Mouse (Mus musculus): Measurements from ENCODE around the gene Gm20479. TPM values are rescaled to one million over a fixed set of nuclear protein-coding genes. Genes with fewer than 3 reads are reported as not detected.
A peak's percentile ranks its signal among the peaks of the same experiment; 100 is the strongest.

The Gm20479 gene
- total and polyA plus RNA-seq, 3 experiments: 2.7 TPM; not detected in 2

GRCm38 (mm10) chr7:27329326-27329947, 27.8 kb downstream of the Gm20479 start (continued):
- TF ChIP-seq ZNF384 (IDR thresholded peaks at IDR 0.05; ENCODE audit: low read depth, low read length) (no peak), POLR2AphosphoS2 (IDR thresholded peaks at IDR 0.05; ENCODE audit: low read length) (0 out of 2 replicates have a peak, but pooled peaks have one; percentile 23), MAX (IDR thresholded peaks at IDR 0.05; ENCODE audit: low read length) (peak; percentile 81), RCOR1 (IDR thresholded peaks at IDR 0.05; ENCODE audit: low read depth, low read length) (no peak), ZMIZ1 (IDR thresholded peaks at IDR 0.05; ENCODE audit: low read depth, low read length) (peak; percentile 48; the same call in 1 of the 2 replicates), ETS1 (IDR thresholded peaks at IDR 0.05; ENCODE audit: low read depth, low read length) (no peak), ELF1 (IDR thresholded peaks at IDR 0.05; ENCODE audit: low read depth, low read length) (peak; percentile 25; the same call in 1 of the 2 replicates), MEF2A (IDR thresholded peaks at IDR 0.05; ENCODE audit: extremely low read depth, insufficient replicate concordance, low read depth, low read length, poor library complexity, severe bottlenecking) (no peak), MYC (IDR thresholded peaks at IDR 0.05; ENCODE audit: low read depth, low read length) (no peak; the same call in 1 of the 2 replicates), RAD21 (IDR thresholded peaks at IDR 0.05; ENCODE audit: low read depth, low read length) (peak; percentile 52)

- Histone ChIP-seq H3K79me2 (ENCODE audit: control insufficient read depth, insufficient read depth, low read length, poor library complexity) (peaks cover 7% of the 10 kb centered on the region; the same call in 1 of the 2 replicates), H3K9me3 (replicated peaks; ENCODE audit: insufficient read depth, low read length) (no peaks in the 10 kb centered on the region), H3K9ac (ENCODE audit: control insufficient read depth, low read depth, low read length, poor library complexity, severe bottlenecking) (peak overlapping the region; percentile 58; the same call in 1 of the 2 replicates), H3K27me3 (ENCODE audit: control insufficient read depth in 1 of 2, insufficient read depth in 2 of 2, low read length in 2 of 2) (no peaks in the 10 kb centered on the region), H3K4me1 (ENCODE audit: control insufficient read depth in 1 of 2, insufficient read depth in 2 of 2, low read length in 2 of 2) (peaks cover 0 to 3% of the 10 kb centered on the region in 2 experiments; a peak in 1 of 4 replicates), H3K4me3 (ENCODE audit: control insufficient read depth in 1 of 2, insufficient read depth in 1 of 2, low read depth in 2 of 2, low read length in 2 of 2) (no peak overlapping the region), H3K27ac (ENCODE audit: control insufficient read depth, low read depth, low read length) (no peak overlapping the region), H3K36me3 (ENCODE audit: control insufficient read depth in 1 of 2, insufficient read depth in 2 of 2, low read length in 2 of 2) (no peaks in the 10 kb centered on the region)
- DNase-seq (ENCODE audit: low read depth, low spot score): peak; percentile 23
- no peak for TF ChIP-seq RAD21 (IDR thresholded peaks at IDR 0.05; ENCODE audit: low read depth, low read length)
- no peak for TF ChIP-seq MAZ (IDR thresholded peaks at IDR 0.05; ENCODE audit: low read depth, low read length)
- no peak for TF ChIP-seq BHLHE40 (IDR thresholded peaks at IDR 0.05; ENCODE audit: borderline replicate concordance, low read depth, low read length)
- TF ChIP-seq MYC (IDR thresholded peaks at IDR 0.05; ENCODE audit: low read depth, low read length): no peak
- TF ChIP-seq ZNF384 (IDR thresholded peaks at IDR 0.05; ENCODE audit: low read depth, low read length): no peak
- no peak for TF ChIP-seq POLR2AphosphoS5 (IDR thresholded peaks at IDR 0.05; ENCODE audit: borderline replicate concordance, low read depth, low read length)
- no peak for TF ChIP-seq E2F4 (IDR thresholded peaks at IDR 0.05; ENCODE audit: borderline replicate concordance, low read depth, low read length)
- TF ChIP-seq ZMIZ1 (IDR thresholded peaks at IDR 0.05; ENCODE audit: low read depth, low read length): no peak
- no peak for TF ChIP-seq SMC3 (IDR thresholded peaks at IDR 0.05; ENCODE audit: low read depth, low read length)
Observed at GRCm38 (mm10) chr7:27328648-27329047, 28.6 kb downstream of the Gm20479 start.

- peaks cover 0 to 3% of the 10 kb centered on the region in 2 experiments; a peak in 1 of 4 replicates for H3K4me1 ChIP-seq (ENCODE audit: control insufficient read depth in 1 of 2, insufficient read depth in 2 of 2, low read length in 2 of 2)
- H3K9ac ChIP-seq (ENCODE audit: control insufficient read depth, low read depth, low read length, poor library complexity, severe bottlenecking): no peak overlapping the region
Observed at GRCm38 (mm10) chr7:27328161-27328560, 29.1 kb downstream of the Gm20479 start.

More at GRCm38 (mm10) chr7:27328161-27328560, 29.1 kb downstream of the Gm20479 start:
- peaks cover 4% of the 10 kb centered on the region; the same call in 1 of the 2 replicates for H3K79me2 ChIP-seq (ENCODE audit: control insufficient read depth, insufficient read depth, low read length, poor library complexity)
- H3K9me3 ChIP-seq (replicated peaks; ENCODE audit: insufficient read depth, low read length): no peaks in the 10 kb centered on the region
- TF ChIP-seq MYC (IDR thresholded peaks at IDR 0.05; ENCODE audit: low read depth, low read length): no peak
- TF ChIP-seq POLR2AphosphoS5 (IDR thresholded peaks at IDR 0.05; ENCODE audit: borderline replicate concordance, low read depth, low read length): no peak
- TF ChIP-seq MXI1 (IDR thresholded peaks at IDR 0.05; ENCODE audit: low read depth, low read length): no peak
- no peak for TF ChIP-seq UBTF (IDR thresholded peaks at IDR 0.05; ENCODE audit: borderline replicate concordance, insufficient read depth, low read depth, low read length)
- TF ChIP-seq GABPA (IDR thresholded peaks at IDR 0.05; ENCODE audit: low read depth, low read length): no peak
- TF ChIP-seq POLR2AphosphoS2 (IDR thresholded peaks at IDR 0.05; ENCODE audit: low read length): no peak
- TF ChIP-seq ELF1 (IDR thresholded peaks at IDR 0.05; ENCODE audit: low read depth, low read length): no peak
- TF ChIP-seq ZKSCAN1 (IDR thresholded peaks at IDR 0.05; ENCODE audit: low read depth, low read length): no peak
- no peak for TF ChIP-seq JUND (IDR thresholded peaks at IDR 0.05; ENCODE audit: low read depth, low read length)
- no peak for TF ChIP-seq ETS1 (IDR thresholded peaks at IDR 0.05; ENCODE audit: low read depth, low read length)
- H3K36me3 ChIP-seq (ENCODE audit: control insufficient read depth in 1 of 2, insufficient read depth in 2 of 2, low read length in 2 of 2): no peaks in the 10 kb centered on the region
- no peak overlapping the region for H3K27ac ChIP-seq (ENCODE audit: control insufficient read depth, low read depth, low read length)
- H3K27me3 ChIP-seq (ENCODE audit: control insufficient read depth in 1 of 2, insufficient read depth in 2 of 2, low read length in 2 of 2): no peaks in the 10 kb centered on the region
- H3K4me3 ChIP-seq (ENCODE audit: control insufficient read depth in 1 of 2, insufficient read depth in 1 of 2, low read depth in 2 of 2, low read length in 2 of 2): no peak overlapping the region
- no peak for DNase-seq (ENCODE audit: low read depth, low spot score)

Data from MEL (cell line).